Mouse (Mus musculus): Measurements from ENCODE around the gene Sult2b1. TPM values are rescaled to one million over a fixed set of nuclear protein-coding genes. Genes with fewer than 3 reads are reported as not detected.

The Sult2b1 gene
- polyA plus RNA-seq, 1 experiment from 2014 or later = 0.70 TPM

Other genes starting within 250 kb of the Sult2b1 start
- gene Hsd17b14, start 229.8 kb downstream of the Sult2b1 start, polyA plus RNA-seq (2014; fragmentation: Nextera tagmentation; extraction: Ambion mirVana) = 2.8 and 5.4 TPM in 2 replicates
- gene Bcat2, start 214.5 kb downstream of the Sult2b1 start, polyA plus RNA-seq (2014; fragmentation: Nextera tagmentation; extraction: Ambion mirVana) = 84.7 and 90.1 TPM in 2 replicates
- 0.23 TPM in 1 of 2 replicates, not detected in the other for gene Fgf21, start 169.2 kb downstream of the Sult2b1 start, polyA plus RNA-seq (2014; fragmentation: Nextera tagmentation; extraction: Ambion mirVana)
- not detected in 2 replicates for gene Fut1, start 167.4 kb downstream of the Sult2b1 start, polyA plus RNA-seq (2014; fragmentation: Nextera tagmentation; extraction: Ambion mirVana)
- 0.21 and 0.22 TPM in 2 replicates for gene Izumo1, start 162.9 kb downstream of the Sult2b1 start, polyA plus RNA-seq (2014; fragmentation: Nextera tagmentation; extraction: Ambion mirVana)
- 8.0 and 9.3 TPM in 2 replicates for gene Rasip1, start 157.2 kb downstream of the Sult2b1 start, polyA plus RNA-seq (2014; fragmentation: Nextera tagmentation; extraction: Ambion mirVana)
- 0.69 and 0.73 TPM in 2 replicates for gene Mamstr, start 144.7 kb downstream of the Sult2b1 start, polyA plus RNA-seq (2014; fragmentation: Nextera tagmentation; extraction: Ambion mirVana)
- 0.08 TPM in 1 of 2 replicates, not detected in the other for gene Fut2, start 118.3 kb downstream of the Sult2b1 start, polyA plus RNA-seq (2014; fragmentation: Nextera tagmentation; extraction: Ambion mirVana)
- gene Ntn5, start 100.6 kb downstream of the Sult2b1 start, polyA plus RNA-seq (2014; fragmentation: Nextera tagmentation; extraction: Ambion mirVana) = 0.23 TPM in 1 of 2 replicates, not detected in the other
- 0.30 and 0.33 TPM in 2 replicates for gene Sec1, start 90.3 kb downstream of the Sult2b1 start, polyA plus RNA-seq (2014; fragmentation: Nextera tagmentation; extraction: Ambion mirVana)
- gene Car11, start 84.8 kb downstream of the Sult2b1 start, polyA plus RNA-seq (2014; fragmentation: Nextera tagmentation; extraction: Ambion mirVana) = 1.0 and 1.2 TPM in 2 replicates
- gene Dbp, start 79.6 kb downstream of the Sult2b1 start, polyA plus RNA-seq (2014; fragmentation: Nextera tagmentation; extraction: Ambion mirVana) = 1.8 and 1.9 TPM in 2 replicates
- gene Rpl18, start 69.2 kb downstream of the Sult2b1 start, polyA plus RNA-seq (2014; fragmentation: Nextera tagmentation; extraction: Ambion mirVana) = 1,405 and 1,469 TPM in 2 replicates
- 24.2 and 25.6 TPM in 2 replicates for gene Sphk2, start 66.7 kb downstream of the Sult2b1 start, polyA plus RNA-seq (2014; fragmentation: Nextera tagmentation; extraction: Ambion mirVana)
- gene Fam83e, start 63.5 kb downstream of the Sult2b1 start, polyA plus RNA-seq (2014; fragmentation: Nextera tagmentation; extraction: Ambion mirVana) = 0.77 and 1.1 TPM in 2 replicates
- gene Spaca4, start 58.9 kb downstream of the Sult2b1 start, polyA plus RNA-seq (2014; fragmentation: Nextera tagmentation; extraction: Ambion mirVana) = not detected in 2 replicates
- 0.30 and 0.45 TPM in 2 replicates for gene Lmtk3, start 931 bp downstream of the Sult2b1 start, polyA plus RNA-seq (2014; fragmentation: Nextera tagmentation; extraction: Ambion mirVana)
- 67.2 and 69.1 TPM in 2 replicates for gene Cyth2, start 29.9 kb upstream of the Sult2b1 start, polyA plus RNA-seq (2014; fragmentation: Nextera tagmentation; extraction: Ambion mirVana)
- gene Kcnj14, start 40.1 kb upstream of the Sult2b1 start, polyA plus RNA-seq (2014; fragmentation: Nextera tagmentation; extraction: Ambion mirVana) = 0.40 and 0.74 TPM in 2 replicates
- gene Grwd1, start 46.3 kb upstream of the Sult2b1 start, polyA plus RNA-seq (2014; fragmentation: Nextera tagmentation; extraction: Ambion mirVana) = 101 and 106 TPM in 2 replicates
- 54.8 and 60.7 TPM in 2 replicates for gene Kdelr1, start 88.1 kb upstream of the Sult2b1 start, polyA plus RNA-seq (2014; fragmentation: Nextera tagmentation; extraction: Ambion mirVana)
- gene Grin2d, start 93.7 kb upstream of the Sult2b1 start, polyA plus RNA-seq (2014; fragmentation: Nextera tagmentation; extraction: Ambion mirVana) = 0.13 and 0.23 TPM in 2 replicates
- 1.0 and 1.3 TPM in 2 replicates for gene Syngr4, start 112.0 kb upstream of the Sult2b1 start, polyA plus RNA-seq (2014; fragmentation: Nextera tagmentation; extraction: Ambion mirVana)
- gene Tmem143, start 112.3 kb upstream of the Sult2b1 start, polyA plus RNA-seq (2014; fragmentation: Nextera tagmentation; extraction: Ambion mirVana) = 4.0 and 5.8 TPM in 2 replicates
- gene Emp3, start 136.7 kb upstream of the Sult2b1 start, polyA plus RNA-seq (2014; fragmentation: Nextera tagmentation; extraction: Ambion mirVana) = 91.8 and 99.6 TPM in 2 replicates
- 2.4 and 4.3 TPM in 2 replicates for gene Ccdc114, start 139.4 kb upstream of the Sult2b1 start, polyA plus RNA-seq (2014; fragmentation: Nextera tagmentation; extraction: Ambion mirVana)
- gene Abcc6, start 245.6 kb upstream of the Sult2b1 start, polyA plus RNA-seq (2014; fragmentation: Nextera tagmentation; extraction: Ambion mirVana) = 5.2 and 5.4 TPM in 2 replicates
- gene Nomo1, start 249.0 kb upstream of the Sult2b1 start, polyA plus RNA-seq (2014; fragmentation: Nextera tagmentation; extraction: Ambion mirVana) = 45.5 and 47.6 TPM in 2 replicates